Mouse (Mus musculus): ENCODE data around the gene Mrps24. TPM values are rescaled to one million over a fixed set of nuclear protein-coding genes. Genes with fewer than 3 reads are reported as not detected.
A peak's percentile ranks its signal among the peaks of the same experiment; 100 is the strongest.

Gene Mrps24
- polyA plus RNA-seq, 1 experiment from 2014 or later: 170 TPM

DNA sequence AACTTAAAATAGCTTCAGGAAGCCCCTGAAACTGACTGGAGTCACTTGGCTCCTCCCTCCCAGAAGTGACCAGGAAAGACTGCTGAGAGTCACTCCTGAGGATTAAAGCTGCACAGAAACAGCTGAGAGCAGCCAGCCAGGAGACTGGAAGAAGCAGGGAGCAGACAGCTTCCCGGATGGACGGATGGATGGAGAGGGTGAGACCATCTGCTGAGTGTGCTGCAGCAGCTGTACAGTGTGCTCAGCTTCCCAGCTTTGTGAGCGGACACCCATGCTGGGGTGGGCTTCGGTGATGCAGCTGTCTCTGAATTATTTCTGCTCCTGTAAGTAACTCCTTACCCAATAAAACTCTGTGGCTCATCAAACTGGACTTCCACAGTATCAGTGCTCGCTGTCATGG, 16.9 kb upstream of the Mrps24 start:
- no peak for ATAC-seq (replicated peaks)
- no peaks in the 10 kb centered on the region for H3K9me3 ChIP-seq
- no peak overlapping the region for H3K4me2 ChIP-seq
- no peak overlapping the region for H3K27ac ChIP-seq
- no peaks in the 10 kb centered on the region for H3K27me3 ChIP-seq (replicated peaks)
- H3K9ac ChIP-seq: no peak overlapping the region
- no peaks in the 10 kb centered on the region for H3K4me1 ChIP-seq
- no peaks in the 10 kb centered on the region for H3K36me3 ChIP-seq (replicated peaks)
- 60% methylated on average over 5 of the region's 5 CpGs for WGBS
- H3K4me3 ChIP-seq: no peak overlapping the region

DNA sequence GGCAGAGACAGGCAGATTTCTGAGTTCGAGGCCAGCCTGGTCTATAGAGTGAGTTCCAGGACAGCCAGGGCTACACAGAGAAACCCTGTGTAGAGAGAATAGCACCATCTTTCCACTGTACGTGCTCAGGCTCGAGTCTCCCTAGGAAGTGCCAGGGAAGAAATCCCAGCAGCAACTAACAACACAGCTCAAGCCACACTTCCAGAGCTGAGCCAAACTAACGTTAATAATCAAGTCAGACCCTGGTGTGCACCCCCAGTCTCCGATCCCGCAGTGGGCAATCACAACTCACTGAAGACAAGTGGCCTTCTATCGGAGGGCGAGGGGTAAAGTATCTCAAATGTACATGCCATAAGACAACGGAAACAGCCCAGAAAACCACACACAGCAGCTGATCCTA, 14.1 kb upstream of the Mrps24 start:
- Histone ChIP-seq H3K4me2 (no peak overlapping the region), H3K9ac (no peak overlapping the region), H3K36me3 (replicated peaks) (no peaks in the 10 kb centered on the region), H3K4me1 (no peaks in the 10 kb centered on the region), H3K27ac (no peak overlapping the region), H3K9me3 (no peaks in the 10 kb centered on the region), H3K4me3 (no peak overlapping the region), H3K27me3 (replicated peaks) (no peaks in the 10 kb centered on the region)
- WGBS: 93% methylated on average over 9 of the region's 9 CpGs
- no peak for ATAC-seq (replicated peaks)

DNA sequence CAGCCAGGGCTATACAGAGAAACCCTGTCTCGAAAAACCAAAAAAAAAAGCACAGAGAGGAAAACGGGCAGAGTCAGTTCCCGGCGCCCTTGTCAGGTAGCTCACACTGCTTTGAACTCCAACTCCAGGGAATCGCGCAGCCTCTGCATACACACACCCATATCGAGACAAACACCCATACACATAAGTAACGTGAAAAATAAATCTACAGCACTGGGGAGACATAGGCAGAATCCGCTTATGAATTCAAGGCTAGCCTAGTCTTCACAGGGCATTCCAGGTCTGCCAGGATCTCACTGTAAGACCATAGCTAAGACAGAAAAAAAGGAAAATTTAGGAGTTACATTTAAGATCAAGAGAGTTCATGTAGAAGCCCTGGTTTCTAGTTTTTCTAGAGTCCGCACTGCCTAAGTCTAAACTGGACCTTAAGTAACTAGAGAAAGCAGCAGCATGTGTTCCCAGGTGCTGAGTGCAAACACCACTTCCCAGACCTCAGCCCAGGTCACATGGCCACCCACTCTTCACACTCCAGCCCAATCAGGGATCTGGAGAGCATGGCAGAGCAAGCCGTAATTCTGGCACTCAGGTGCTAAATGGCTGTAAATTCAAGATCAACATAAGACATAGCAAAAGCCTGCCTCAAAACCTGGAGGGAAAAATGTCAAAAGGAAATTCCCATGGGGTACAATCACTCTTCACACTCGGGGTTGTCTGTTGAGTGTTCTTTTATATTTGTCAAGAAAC, 3.3 kb upstream of the Mrps24 start:
- no peaks in the 10 kb centered on the region for H3K9me3 ChIP-seq
- H3K27ac ChIP-seq: no peak overlapping the region
- no peaks in the 10 kb centered on the region for H3K4me1 ChIP-seq
- H3K4me2 ChIP-seq: no peak overlapping the region
- H3K27me3 ChIP-seq (replicated peaks): no peaks in the 10 kb centered on the region
- H3K4me3 ChIP-seq: no peak overlapping the region
- no peak overlapping the region for H3K9ac ChIP-seq
- ATAC-seq (replicated peaks): no peak
- peaks cover 23% of the 10 kb centered on the region; the same call in 1 of the 2 replicates for H3K36me3 ChIP-seq (replicated peaks)
- 93% methylated on average over 12 of the region's 12 CpGs for WGBS

DNA sequence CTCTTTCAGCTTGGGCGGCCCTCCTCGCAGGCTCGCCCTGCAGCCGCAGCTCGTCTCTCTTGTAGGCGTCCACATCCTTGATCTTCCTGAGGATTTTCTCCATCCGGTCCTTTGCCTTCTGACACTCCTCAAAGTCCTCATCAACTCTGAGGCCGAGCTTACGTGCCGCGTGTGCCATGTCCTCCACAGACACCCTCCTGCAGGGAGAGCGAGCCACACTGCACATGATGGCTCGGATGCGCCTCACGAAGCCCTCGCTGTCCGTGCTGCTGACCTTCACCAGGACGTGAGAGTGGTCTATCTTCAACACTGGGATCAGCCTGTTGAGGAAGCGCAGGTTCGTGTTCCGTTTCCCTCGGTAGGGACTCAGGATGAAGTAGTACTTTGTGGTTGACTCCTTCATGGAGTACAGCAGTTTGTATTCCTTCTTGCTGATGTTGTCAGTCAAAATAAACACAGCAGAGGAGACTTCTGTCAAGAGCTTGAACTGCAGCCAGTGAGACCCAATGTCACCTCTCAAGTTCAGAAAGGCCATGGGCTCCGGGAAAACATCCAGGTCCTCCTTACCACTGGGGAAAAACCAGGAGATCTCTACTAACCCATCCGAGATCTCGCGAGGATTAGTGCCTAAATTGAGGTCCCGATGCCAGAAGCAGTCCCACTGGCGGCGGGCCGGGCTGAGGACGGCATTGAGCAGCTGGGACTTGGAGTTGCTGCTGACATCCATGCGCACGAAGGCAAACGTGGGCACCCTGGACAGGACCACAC, 1.6 kb upstream of the Mrps24 start:
- Histone ChIP-seq H3K9me3 (no peaks in the 10 kb centered on the region), H3K4me2 (no peak overlapping the region), H3K4me1 (no peaks in the 10 kb centered on the region), H3K4me3 (no peak overlapping the region), H3K27me3 (replicated peaks) (no peaks in the 10 kb centered on the region), H3K36me3 (replicated peaks) (peaks cover 23% of the 10 kb centered on the region; the same call in 1 of the 2 replicates), H3K27ac (no peak overlapping the region), H3K9ac (no peak overlapping the region)
- ATAC-seq (replicated peaks): no peak
- WGBS: 94% methylated on average over 34 of the region's 34 CpGs

DNA sequence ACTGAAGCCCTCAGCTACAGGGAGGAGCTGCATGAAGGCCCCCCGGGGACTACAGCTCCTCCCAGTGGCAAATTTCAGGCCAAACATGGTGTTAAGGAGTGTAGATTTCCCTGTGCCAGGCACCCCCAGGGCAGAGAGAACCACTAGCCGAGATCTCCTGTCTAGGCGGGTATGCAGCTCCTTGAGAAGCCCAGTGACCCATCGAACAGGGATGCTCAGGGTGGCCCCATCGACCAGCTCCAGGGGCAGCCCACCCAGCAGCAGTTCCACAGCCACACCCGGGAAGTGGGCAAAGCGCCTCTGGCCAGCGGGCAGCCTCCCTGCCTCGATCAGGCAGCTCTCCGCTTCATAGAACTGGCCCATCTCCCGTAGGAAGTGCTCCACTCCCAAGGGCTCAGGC, 766 bp upstream of the Mrps24 start:
- Histone ChIP-seq H3K9me3 (no peaks in the 10 kb centered on the region), H3K27me3 (replicated peaks) (no peaks in the 10 kb centered on the region), H3K27ac (no peak overlapping the region), H3K4me2 (no peak overlapping the region), H3K4me1 (no peaks in the 10 kb centered on the region), H3K4me3 (no peak overlapping the region), H3K36me3 (replicated peaks) (peaks cover 23% of the 10 kb centered on the region; the same call in 1 of the 2 replicates), H3K9ac (no peak overlapping the region)
- no peak for ATAC-seq (replicated peaks)
- 90% methylated on average over 11 of the region's 11 CpGs for WGBS

DNA sequence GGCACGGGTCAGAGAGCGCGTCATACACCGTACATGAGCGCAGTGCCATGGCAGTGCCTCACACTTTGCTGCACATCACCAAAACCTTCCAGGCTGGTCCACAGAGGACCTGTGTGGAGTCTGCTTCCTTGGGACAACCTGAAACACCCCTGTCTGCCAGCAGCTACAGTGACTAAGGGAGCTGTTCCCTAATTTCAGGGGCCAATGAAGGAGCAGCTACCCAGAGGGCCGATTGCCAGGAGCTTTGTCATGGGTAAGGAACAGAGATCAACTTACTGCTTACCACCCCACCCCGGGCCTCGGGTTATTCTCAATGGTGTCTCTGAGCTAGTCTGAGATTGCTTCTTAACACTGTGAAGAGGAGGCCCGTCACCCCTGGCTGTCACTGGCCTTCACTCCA, 301 bp downstream of the Mrps24 start:
- Histone ChIP-seq H3K4me2 (no peak overlapping the region), H3K9me3 (no peaks in the 10 kb centered on the region), H3K27ac (no peak overlapping the region), H3K4me1 (no peaks in the 10 kb centered on the region), H3K36me3 (replicated peaks) (peaks cover 23% of the 10 kb centered on the region; the same call in 1 of the 2 replicates), H3K4me3 (no peak overlapping the region), H3K27me3 (replicated peaks) (no peaks in the 10 kb centered on the region), H3K9ac (no peak overlapping the region)
- ATAC-seq (replicated peaks): no peak; the same call in 1 of the 2 replicates
- WGBS: 93% methylated on average over 9 of the region's 9 CpGs

DNA sequence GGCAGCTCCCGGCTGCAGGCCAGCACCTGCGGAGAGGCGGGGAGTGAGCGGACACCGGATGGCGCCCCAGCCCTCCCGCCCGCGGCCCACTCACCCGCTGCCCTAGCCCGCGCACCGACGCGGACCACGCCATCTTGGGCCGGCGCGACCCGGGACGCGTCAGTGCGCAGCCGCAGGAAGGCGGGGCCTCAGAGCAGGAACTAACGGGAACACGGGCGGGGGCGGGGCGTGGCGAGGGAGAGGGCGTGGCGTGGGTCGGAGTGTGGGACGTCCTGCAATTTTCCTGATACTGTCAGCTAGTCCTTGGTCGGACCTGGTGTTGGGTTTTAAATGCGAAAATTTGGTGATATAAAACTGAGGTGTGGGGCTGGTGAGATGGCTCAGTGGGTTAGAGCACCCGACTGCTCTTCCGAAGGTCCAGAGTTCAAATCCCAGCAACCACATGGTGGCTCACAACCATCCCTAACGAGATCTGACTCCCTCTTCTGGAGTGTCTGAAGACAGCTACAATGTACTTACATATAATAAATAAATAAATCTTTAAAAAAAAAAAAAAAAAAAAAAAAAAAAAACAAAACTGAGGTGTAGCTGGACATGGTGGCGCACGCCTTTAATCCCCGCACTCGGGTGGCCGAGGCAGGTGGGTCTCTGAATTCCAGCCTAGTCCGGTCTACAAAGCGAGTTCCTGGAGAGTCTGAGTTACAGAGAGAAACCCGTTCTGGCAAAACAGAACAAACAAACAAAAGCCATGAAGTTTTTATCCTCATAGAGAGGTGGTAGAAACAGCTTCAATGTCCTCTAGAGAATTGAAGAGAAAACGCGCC, 7.7 kb downstream of the Mrps24 start:
- peak; percentile 96 for ATAC-seq (replicated peaks)
- H3K27me3 ChIP-seq (replicated peaks): no peaks in the 10 kb centered on the region
- peak overlapping the region; percentile 77 for H3K4me3 ChIP-seq
- H3K4me1 ChIP-seq: peaks cover 14% of the 10 kb centered on the region
- H3K36me3 ChIP-seq (replicated peaks): peaks cover 9% of the 10 kb centered on the region; the same call in 1 of the 2 replicates
- peak overlapping the region; percentile 73 for H3K9ac ChIP-seq
- H3K9me3 ChIP-seq: no peaks in the 10 kb centered on the region
- 18% methylated on average over 49 of the region's 50 CpGs for WGBS
- peak overlapping the region; percentile 73 for H3K4me2 ChIP-seq
- peak overlapping the region; percentile 78 for H3K27ac ChIP-seq

DNA sequence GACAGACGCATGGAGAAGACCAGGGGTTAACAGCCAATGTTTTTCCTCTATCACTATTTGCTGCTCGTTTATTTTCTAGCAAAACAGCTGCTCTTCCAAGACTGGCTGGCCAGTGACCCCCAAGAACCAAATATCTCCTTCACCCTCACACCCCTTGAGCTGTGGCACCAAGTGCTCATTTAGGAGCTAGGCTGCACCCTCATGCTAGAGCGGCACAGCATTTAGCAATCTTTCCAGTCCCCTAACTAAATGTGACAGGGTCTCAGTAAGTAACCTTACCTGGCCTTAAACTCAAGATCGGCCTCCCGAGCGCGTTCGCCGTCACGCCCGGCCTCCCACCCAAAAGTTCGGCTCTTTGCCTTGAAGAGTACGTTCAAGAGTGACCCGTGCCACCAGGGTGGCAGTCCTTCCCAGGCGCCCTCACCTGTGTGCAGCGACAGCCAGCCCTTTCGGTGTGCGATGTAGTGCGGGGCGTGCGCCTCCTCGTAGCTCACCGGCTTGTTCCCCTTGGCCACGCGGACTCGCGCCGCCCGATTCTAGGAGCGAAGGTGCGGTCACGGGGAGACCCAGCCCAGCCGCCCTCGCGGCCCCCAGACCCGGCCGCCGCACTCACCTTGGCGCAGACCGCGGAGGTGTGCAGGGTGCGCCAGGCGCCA, 8.5 kb downstream of the Mrps24 start:
- peaks cover 14% of the 10 kb centered on the region for H3K4me1 ChIP-seq
- H3K27me3 ChIP-seq (replicated peaks): no peaks in the 10 kb centered on the region
- peak overlapping the region; percentile 73 for H3K4me2 ChIP-seq
- peak overlapping the region; percentile 73 for H3K9ac ChIP-seq
- WGBS: 1% methylated on average over 43 of the region's 43 CpGs
- H3K4me3 ChIP-seq: peak overlapping the region; percentile 77
- peak; percentile 84 for ATAC-seq (replicated peaks)
- peaks cover 9% of the 10 kb centered on the region; the same call in 1 of the 2 replicates for H3K36me3 ChIP-seq (replicated peaks)
- peak overlapping the region; percentile 78 for H3K27ac ChIP-seq
- no peaks in the 10 kb centered on the region for H3K9me3 ChIP-seq

DNA sequence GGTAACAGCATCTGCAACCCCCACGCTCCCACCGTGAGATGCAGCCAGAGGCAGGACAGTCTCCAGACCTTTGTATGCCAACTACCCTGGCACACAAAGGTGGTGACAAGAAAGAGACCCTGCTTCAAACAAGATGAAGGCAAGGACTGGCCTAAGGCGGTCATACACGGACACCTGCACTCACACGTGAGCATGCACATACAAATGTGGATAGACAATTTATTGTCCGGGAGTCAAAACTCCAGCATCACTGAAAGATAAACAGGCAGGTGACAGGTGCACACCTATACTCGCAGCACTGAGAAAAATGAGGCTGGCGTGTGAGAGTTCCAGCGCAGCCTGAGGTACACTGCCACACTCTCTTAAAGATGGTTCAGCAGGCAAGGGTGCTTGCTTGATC, 9.5 kb downstream of the Mrps24 start:
- Histone ChIP-seq H3K4me3 (peak overlapping the region; percentile 77), H3K27me3 (replicated peaks) (no peaks in the 10 kb centered on the region), H3K27ac (no peak overlapping the region), H3K9ac (peak overlapping the region; percentile 73; the same call in 1 of the 2 replicates), H3K9me3 (no peaks in the 10 kb centered on the region), H3K4me2 (peak overlapping the region; percentile 73), H3K4me1 (peaks cover 14% of the 10 kb centered on the region), H3K36me3 (replicated peaks) (peaks cover 9% of the 10 kb centered on the region; the same call in 1 of the 2 replicates)
- no peak for ATAC-seq (replicated peaks)
- WGBS: 95% methylated on average over 9 of the region's 9 CpGs

DNA sequence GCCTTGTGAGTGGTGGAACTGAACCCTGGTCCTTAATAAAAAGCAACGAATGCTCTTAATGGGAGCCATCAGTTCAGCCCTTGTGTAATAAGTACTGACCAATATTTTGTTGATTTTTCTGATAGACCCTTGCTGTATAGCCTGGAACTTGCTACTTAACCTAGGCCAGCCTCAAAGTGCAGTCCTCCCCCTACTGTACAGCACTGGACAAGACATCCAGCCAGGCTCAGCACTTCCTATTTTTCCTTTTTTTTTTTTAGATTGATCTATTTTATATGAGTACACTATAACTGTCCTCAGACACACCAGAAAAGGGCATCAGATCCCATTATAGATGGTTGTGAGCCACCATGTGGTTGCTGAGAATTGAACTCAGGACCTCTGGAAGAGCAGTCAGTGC, 12.1 kb downstream of the Mrps24 start:
- Histone ChIP-seq H3K4me2 (no peak overlapping the region), H3K36me3 (replicated peaks) (peaks cover 9% of the 10 kb centered on the region; the same call in 1 of the 2 replicates), H3K9ac (no peak overlapping the region), H3K27ac (no peak overlapping the region), H3K27me3 (replicated peaks) (no peaks in the 10 kb centered on the region), H3K4me3 (no peak overlapping the region), H3K4me1 (peaks cover 14% of the 10 kb centered on the region), H3K9me3 (no peaks in the 10 kb centered on the region)
- ATAC-seq (replicated peaks): no peak
- whole genome bisulfite sequencing: 100% methylated on average over 1 of the region's 1 CpGs

DNA sequence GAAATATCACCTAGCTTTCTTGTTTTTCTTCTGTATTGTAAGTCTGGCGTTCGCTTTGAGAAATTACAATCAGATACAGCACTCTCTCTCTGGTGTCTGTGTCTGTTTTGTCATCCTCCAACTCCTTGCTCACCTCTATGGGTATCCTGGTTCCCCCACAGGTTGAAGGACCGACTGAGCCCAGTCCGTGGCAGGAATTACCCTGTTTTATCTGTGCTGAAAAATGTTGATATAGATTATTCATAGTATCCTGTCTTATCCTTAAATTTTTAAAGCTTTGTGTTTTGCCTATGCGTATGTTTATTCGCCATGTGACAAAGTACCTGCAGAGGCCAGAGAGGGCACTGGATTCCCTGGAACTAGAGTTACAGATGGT, 12.5 kb downstream of the Mrps24 start:
- Histone ChIP-seq H3K4me1 (peaks cover 14% of the 10 kb centered on the region), H3K36me3 (replicated peaks) (peaks cover 9% of the 10 kb centered on the region; the same call in 1 of the 2 replicates), H3K9ac (no peak overlapping the region), H3K27ac (no peak overlapping the region), H3K9me3 (no peaks in the 10 kb centered on the region), H3K4me3 (no peak overlapping the region), H3K27me3 (replicated peaks) (no peaks in the 10 kb centered on the region), H3K4me2 (no peak overlapping the region)
- ATAC-seq (replicated peaks): no peak
- 91% methylated on average over 6 of the region's 6 CpGs for WGBS

All from midbrain, embryonic 15.5 days (tissue).